ENCODE assay signal across 7 mouse cellular contexts in the genomic region with DNA sequence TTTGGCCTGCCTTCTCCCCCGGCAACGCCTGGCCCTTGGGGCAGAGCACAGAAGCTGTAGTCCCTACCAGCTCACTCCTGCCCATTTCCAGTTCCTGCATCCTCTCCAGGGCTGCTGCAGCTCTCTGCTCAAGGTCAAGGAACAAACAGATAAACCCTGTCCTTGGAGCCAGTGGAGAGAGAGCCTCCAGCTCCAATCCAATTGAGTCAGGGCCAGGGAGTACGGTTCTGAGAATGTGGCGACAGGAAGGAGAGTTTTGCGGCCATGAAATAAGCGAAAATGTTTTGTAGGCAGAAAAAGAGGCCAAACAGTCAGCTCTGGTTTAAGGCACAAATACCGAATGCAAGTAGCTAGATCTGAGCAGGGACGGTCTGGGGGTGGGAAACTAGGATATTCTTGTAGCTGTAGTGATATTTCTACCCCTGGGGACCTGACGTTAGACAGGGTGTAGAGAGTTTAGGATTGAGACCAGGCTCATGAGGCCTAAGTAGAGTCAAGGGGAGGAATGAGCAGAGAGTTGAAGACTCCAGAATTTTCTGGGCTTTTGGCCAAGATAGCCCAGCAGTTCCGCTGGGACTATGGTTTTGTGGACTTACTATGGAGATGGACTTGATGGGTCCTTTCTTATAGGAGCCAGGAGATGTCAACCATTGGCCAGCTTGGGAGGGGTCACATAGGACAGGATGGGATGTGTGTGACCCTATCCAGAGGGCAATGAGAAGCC.
DNase-seq lines count a peak whose midpoint lies in the region; ATAC-seq and TF ChIP-seq lines count a peak whose summit lies in the region.

No protein-coding gene starts in this region.

- peak overlapping the region; percentile 57; the same call in 1 of the 2 replicates for H3K27ac ChIP-seq in cortical plate, adult 2 months (ENCODE audit: insufficient read depth, low read length)
- H3K27ac ChIP-seq in forebrain, postnatal 0 days (ENCODE audit: low read depth, low read length) = 0 out of 2 replicates have a peak overlapping the region, but pooled peaks have one; percentile 30
- H3K27ac ChIP-seq in hindbrain, embryonic 16.5 days (ENCODE audit: low read depth, low read length) = peak overlapping the region; percentile 65
- H3K27ac ChIP-seq in liver, embryonic 16.5 days (ENCODE audit: low read length) = peak overlapping the region; percentile 38; the same call in 1 of the 2 replicates
- peak overlapping the region; percentile 75 for H3K27ac ChIP-seq in stomach, embryonic 15.5 days

- H3K9me3 ChIP-seq in forebrain, postnatal 0 days (ENCODE audit: low read length) = peaks cover 9% of the 10 kb centered on the region; the same call in 1 of the 2 replicates
- H3K9me3 ChIP-seq in hindbrain, embryonic 16.5 days (ENCODE audit: control insufficient read depth, low read length) = no peaks in the 10 kb centered on the region; the same call in 1 of the 2 replicates
- no peaks in the 10 kb centered on the region for H3K9me3 ChIP-seq in liver, embryonic 16.5 days (replicated peaks; ENCODE audit: control insufficient read depth, low read length)
- H3K9me3 ChIP-seq in stomach, embryonic 15.5 days = no peaks in the 10 kb centered on the region

- DNase-seq in forebrain, postnatal 0 days = no peak
- DNase-seq in c-Kit-positive CD71-positive TER-119-positive erythroid progenitor cells, embryonic 14.5 days (ENCODE audit: low spot score) = no peak
- DNase-seq in retina, embryonic 14.5 days (ENCODE audit: low spot score) = no peak

- no peak for TF ChIP-seq CTCF in cortical plate, adult 2 months (IDR thresholded peaks at IDR 0.05; ENCODE audit: extremely low read depth, insufficient read depth, low read length)
- no peak for TF ChIP-seq CTCF in forebrain, postnatal 0 days (IDR thresholded peaks at IDR 0.05; ENCODE audit: low read depth)

- WGBS in forebrain, postnatal 0 days = 56% methylated on average over 10 of the region's 10 CpGs
- 60% methylated on average over 10 of the region's 10 CpGs for WGBS in hindbrain, embryonic 16.5 days
- 53% methylated on average over 10 of the region's 10 CpGs for WGBS in liver, embryonic 16.5 days (ENCODE audit: insufficient replicate concordance)
- WGBS in stomach, embryonic 15.5 days = 49% methylated on average over 10 of the region's 10 CpGs

- no peaks in the 10 kb centered on the region for H3K36me3 ChIP-seq in forebrain, postnatal 0 days (ENCODE audit: insufficient read depth)
- no peaks in the 10 kb centered on the region for H3K36me3 ChIP-seq in hindbrain, embryonic 16.5 days (ENCODE audit: control insufficient read depth, insufficient read depth, low read length)
- H3K36me3 ChIP-seq in liver, embryonic 16.5 days (ENCODE audit: control insufficient read depth, insufficient read depth) = no peaks in the 10 kb centered on the region
- H3K36me3 ChIP-seq in stomach, embryonic 15.5 days = no peaks in the 10 kb centered on the region

- H3K27me3 ChIP-seq in forebrain, postnatal 0 days (ENCODE audit: insufficient read depth, low read length) = no peaks in the 10 kb centered on the region
- H3K27me3 ChIP-seq in hindbrain, embryonic 16.5 days (replicated peaks; ENCODE audit: control insufficient read depth, insufficient read depth, low read length) = no peaks in the 10 kb centered on the region
- no peaks in the 10 kb centered on the region for H3K27me3 ChIP-seq in liver, embryonic 16.5 days (ENCODE audit: control insufficient read depth, insufficient read depth, low read depth, low read length)
- H3K27me3 ChIP-seq in stomach, embryonic 15.5 days (replicated peaks) = no peaks in the 10 kb centered on the region

- peaks cover 9% of the 10 kb centered on the region for H3K4me1 ChIP-seq in cortical plate, adult 2 months (ENCODE audit: control insufficient read depth, insufficient read depth, low read length)
- peaks cover 17% of the 10 kb centered on the region; the same call in 1 of the 2 replicates for H3K4me1 ChIP-seq in forebrain, postnatal 0 days (ENCODE audit: insufficient read depth)
- H3K4me1 ChIP-seq in hindbrain, embryonic 16.5 days (ENCODE audit: control insufficient read depth, insufficient read depth, low read depth, low read length) = peaks cover 26% of the 10 kb centered on the region
- H3K4me1 ChIP-seq in liver, embryonic 16.5 days (ENCODE audit: control insufficient read depth, low read depth, low read length) = no peaks in the 10 kb centered on the region; the same call in 1 of the 2 replicates
- peaks cover 39% of the 10 kb centered on the region for H3K4me1 ChIP-seq in stomach, embryonic 15.5 days

- no peak overlapping the region for H3K4me2 ChIP-seq in forebrain, postnatal 0 days (ENCODE audit: low read depth)
- no peak overlapping the region for H3K4me2 ChIP-seq in hindbrain, embryonic 16.5 days (ENCODE audit: low read length)
- no peak overlapping the region for H3K4me2 ChIP-seq in liver, embryonic 16.5 days (ENCODE audit: low read depth, low read length)
- H3K4me2 ChIP-seq in stomach, embryonic 15.5 days = no peak overlapping the region

- H3K4me3 ChIP-seq in cortical plate, adult 2 months (ENCODE audit: insufficient read depth, low read length) = no peak overlapping the region
- H3K4me3 ChIP-seq in forebrain, postnatal 0 days (ENCODE audit: low read depth, low read length) = no peak overlapping the region
- no peak overlapping the region for H3K4me3 ChIP-seq in hindbrain, embryonic 16.5 days (ENCODE audit: low read length)
- H3K4me3 ChIP-seq in liver, embryonic 16.5 days (ENCODE audit: low read depth, low read length) = no peak overlapping the region
- no peak overlapping the region for H3K4me3 ChIP-seq in stomach, embryonic 15.5 days (replicated peaks)

- no peak for TF ChIP-seq POLR2A in cortical plate, adult 2 months (IDR thresholded peaks at IDR 0.05; ENCODE audit: extremely low read depth, insufficient read depth, low read length)

- H3K9ac ChIP-seq in forebrain, postnatal 0 days = no peak overlapping the region
- peak overlapping the region; percentile 13; the same call in 1 of the 2 replicates for H3K9ac ChIP-seq in hindbrain, embryonic 16.5 days (ENCODE audit: low read depth, low read length)
- H3K9ac ChIP-seq in liver, embryonic 16.5 days (ENCODE audit: low read depth, low read length) = no peak overlapping the region
- no peak overlapping the region for H3K9ac ChIP-seq in stomach, embryonic 15.5 days

- ATAC-seq in forebrain, postnatal 0 days = no peak
- no peak for ATAC-seq in hindbrain, embryonic 16.5 days
- no peak for ATAC-seq in liver, embryonic 16.5 days (ENCODE audit: low read depth)
- ATAC-seq in stomach, embryonic 15.5 days (ENCODE audit: insufficient read depth, low FRiP score, low read depth) = no peak
